Mouse (Mus musculus) hindlimb bud, embryonic 11.5 days (tissue): ENCODE measurements at regions not wholly inside any gene's neighbourhood (a gene's known extent, or its start where the extent isn't known, plus 50 kb on each side); places are given as distances from the start of the nearest gene placed in this dataset.

Source experiments
- DNase-seq: peaks from one replicate; pipeline ENCODE4 v3.0.0-alpha.2; 2012; ENCODE audit warnings: low read depth, low spot score; ENCODE audit errors: extremely low spot score

DNA sequence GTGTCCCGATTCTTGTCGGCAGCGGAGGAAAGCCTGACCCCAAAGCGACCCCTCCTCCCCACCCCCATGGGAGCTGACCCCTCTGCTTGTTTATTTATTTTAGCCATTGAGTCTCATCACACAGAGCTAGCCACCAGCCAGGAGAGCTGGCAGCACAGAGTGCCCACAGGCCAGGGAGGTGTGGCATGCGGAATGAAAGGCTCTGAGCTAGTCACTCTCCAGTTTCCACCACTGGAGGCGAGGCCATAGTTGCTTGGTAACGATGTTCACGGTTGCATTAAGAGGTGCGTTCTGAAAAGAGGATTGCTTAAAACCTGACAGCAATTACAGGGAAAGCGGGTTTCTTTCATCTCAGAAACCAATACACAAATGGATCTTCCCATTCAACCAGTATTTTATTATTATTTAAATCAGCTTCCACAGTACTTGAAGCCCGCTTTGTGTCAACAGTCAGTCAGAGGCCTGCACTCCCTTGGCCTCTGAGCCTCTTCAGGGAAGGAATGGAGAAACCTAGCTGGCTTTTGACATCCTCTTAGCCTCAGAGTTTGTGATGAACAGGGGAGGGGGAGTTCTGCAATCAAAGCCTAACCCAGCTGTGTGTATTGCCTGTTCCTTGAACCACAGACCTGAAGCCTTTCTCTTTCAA lies 134.8 kb upstream of the Cdh4 start:
- DNase-seq, result no peak

DNA sequence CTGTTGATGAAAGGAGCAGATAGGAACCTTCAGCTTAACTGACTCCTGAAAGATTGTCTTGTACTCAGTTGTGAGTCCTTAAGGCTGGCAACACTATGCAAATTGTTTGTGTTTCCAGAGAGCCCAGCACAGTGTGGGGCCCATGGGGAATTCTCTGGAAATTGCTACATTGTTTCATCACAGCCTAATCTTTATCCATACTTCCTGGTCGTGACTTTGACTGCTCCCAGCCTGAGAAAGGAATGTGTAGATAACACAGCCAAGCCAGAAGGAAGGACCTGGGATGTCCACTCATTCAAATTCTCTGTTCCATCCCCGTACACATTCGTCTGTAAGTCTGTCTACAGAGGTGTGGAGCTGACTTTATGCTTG lies 134.3 kb upstream of the Cdh4 start:
- DNase-seq, result no peak

DNA sequence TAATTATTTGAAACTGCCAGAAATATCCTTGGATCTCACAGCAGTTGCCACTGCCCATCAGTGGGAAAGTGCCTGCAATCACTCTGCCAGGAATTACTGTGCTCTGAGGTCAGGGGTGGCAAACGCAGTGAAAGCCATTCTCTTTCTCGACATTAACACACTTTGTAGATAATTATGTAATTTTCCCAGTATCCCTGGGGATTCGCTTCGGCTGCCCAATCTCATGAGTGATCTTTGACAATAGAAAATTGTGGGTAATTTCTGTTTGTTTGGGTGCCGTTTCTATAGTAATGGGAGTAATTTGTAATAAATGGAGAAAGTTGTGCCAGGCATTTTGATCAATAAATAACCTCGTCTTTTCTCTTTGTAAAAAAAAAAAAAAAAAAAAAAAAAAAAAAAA lies 124.2 kb upstream of the Cdh4 start:
- DNase-seq, result no peak

DNA sequence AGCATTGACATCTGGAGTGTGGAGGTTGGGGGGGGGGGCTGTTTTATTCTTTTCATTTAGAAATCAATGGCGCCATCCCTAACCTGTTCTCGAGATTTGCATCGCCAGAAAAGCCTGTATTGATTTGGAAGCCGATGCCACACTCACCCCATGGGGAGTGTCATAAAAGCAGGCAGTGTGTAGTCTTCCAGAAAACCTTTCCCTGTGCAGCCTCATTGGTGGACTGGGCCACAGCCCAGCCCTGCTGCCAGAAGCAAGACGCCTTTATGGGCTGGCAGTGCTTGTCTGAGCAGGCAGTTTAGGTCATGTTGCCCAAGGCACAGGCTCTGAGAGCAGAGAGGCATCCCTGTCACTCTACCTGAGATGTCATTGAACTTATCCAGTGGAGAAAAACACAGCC lies 117.0 kb upstream of the Cdh4 start:
- DNase-seq, result no peak

DNA sequence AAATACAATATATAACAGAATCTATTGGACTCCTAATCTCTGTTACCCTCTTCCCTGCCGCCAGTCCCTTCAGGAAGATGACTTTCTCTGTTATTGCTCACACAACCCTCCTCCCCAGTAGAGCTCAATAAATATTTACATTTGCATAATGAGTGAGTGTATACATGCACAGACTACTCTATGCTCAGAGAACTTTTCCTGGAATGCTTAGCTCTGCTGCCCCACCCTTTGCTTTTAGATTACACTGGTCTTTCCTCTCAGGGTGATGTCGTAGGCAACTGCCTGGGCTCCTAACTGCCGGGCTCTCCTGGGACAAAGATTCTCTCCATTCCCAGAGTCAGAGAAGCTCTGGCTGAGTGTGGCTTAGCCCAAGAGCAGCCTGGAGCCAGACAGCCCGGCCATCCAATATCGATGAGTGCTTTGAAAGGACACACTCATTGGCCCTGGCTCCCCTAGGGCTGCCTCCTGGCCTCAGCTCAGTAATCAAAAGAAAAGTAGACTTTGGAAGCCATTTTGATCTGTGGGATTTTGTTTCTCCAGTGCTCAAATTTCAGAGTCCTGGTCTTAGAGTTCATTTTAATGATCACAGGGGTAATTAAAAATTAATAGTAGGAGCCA lies 109.2 kb upstream of the Cdh4 start:
- no peak for DNase-seq

DNA sequence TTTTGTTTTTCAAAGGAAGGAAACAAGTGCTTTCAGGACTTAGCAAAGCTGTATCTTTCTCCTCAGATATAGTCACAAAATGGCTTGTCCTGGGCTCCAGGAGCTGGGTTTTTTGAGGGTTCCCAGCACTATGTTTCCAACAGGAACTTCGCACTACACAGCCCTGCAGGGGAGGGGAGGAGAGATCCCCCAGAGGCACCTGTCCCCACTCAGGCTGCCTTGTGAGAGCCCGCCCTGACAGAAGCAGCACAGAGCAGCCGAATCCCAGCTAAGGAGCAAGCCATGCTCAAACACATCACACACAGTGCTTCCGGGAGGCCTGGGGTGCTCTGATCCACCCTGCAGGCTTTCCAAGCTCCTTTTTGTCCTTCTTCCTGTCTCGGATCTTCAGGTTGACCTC lies 108.6 kb upstream of the Cdh4 start:
- no peak for DNase-seq

DNA sequence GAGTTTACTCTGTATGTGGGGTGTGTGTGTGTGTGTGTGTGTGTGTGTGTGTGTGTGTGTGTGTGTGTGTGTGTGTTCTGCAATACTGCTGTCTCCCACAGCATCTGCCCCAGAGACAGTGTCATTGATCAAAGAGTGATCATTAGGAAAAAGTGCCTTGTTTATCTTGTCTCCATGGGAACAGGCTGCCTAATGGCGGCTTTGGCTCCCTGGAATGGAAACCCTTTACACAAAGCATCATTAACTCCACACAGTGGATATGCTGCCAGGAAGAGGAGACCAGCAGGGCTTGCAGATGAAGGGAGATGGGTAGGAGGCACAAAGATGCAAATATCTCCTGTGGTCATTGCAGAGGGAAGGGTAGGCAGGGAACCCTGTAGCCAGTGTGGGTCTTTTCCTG lies 106.0 kb upstream of the Cdh4 start:
- no peak for DNase-seq

DNA sequence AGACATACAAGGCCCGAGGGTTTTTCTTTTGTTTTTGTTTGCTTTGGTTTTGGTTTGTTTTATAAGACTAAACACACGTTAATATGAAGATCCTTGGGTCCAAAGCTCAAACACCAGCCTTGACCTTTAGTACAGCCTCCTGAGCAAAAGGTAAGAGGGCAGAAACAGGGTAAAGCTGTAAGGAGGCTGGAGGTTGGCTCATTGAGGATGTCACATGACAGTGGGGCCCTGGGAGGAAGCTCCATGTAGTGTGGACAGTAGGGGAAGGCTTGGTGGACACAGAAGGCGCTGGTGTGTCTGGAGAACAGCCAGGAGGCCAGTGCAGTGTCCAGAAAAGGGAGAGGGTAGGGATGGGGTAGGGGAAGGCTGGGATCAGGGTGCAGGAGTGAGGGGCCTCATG lies 89.6 kb upstream of the Cdh4 start:
- no peak for DNase-seq

DNA sequence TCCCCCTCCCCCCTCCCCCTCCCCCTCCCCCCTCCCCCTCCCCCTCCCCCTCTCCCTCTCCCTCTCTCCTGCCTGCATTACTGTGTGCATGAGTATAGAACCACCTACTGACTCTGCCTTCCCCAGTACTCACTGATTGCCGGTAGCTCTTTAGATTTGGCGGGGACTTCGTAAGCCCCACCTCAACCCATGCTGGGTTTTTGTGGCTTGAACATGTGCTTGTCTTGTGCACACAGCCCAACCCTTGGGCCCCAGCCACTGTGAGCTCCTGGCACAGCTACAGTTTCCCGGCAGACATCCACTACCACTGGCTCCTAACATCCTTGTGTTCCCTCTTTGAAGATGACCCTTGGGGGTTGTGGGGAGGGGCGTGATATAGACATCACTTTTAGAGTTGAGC lies 87.4 kb upstream of the Cdh4 start:
- no peak for DNase-seq

DNA sequence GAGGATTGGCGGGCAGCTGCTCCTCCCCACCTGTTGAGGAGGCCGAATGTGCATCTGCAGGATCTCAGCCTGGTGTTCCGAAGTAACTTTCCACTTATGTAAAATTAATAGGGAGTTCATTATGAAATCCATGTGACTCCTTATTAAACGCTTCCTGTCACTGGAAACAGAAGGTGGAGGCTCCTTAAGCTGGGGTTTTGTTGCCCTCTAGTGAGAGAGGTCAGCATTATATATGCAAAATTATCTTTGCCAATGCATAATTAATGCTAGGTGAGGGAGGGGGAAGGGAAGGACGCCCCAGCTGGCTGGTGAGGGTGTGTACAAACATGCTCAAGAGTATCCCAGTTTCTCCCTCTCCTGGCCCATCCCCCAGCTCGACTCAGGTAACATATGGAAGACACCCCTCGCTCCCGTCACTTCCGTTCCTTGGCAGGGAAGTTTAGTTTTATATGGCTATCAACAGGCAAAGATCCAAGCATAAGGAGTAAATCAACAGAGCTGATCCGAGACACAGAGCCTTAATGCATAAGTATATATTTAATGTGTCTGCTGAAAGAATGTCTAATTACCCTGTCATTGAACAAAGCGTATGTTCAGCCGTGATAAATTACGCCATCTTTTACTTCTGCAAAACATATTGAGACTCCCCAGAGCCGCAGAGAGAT lies 71.2 kb upstream of the Cdh4 start:
- no peak for DNase-seq

DNA sequence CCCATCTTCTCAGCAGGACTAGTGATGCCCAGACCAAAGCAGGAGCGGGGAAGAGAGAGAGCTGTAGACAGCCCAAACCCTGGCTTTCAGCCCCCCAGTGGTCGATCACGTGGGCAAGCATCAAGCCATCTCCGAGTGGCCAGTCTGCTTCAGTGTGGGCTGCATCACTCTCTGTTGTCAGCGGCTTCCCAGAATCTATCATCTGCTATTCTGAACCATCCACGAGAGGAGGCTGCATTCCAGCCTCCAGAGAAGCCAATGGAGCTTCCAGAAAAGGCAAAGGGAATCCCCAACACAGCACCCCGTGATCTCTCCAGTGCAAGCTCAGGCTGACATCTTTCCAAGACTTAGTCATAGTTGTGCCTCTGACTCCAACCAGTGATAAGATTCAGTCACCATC lies 70.7 kb upstream of the Cdh4 start:
- DNase-seq, result no peak

DNA sequence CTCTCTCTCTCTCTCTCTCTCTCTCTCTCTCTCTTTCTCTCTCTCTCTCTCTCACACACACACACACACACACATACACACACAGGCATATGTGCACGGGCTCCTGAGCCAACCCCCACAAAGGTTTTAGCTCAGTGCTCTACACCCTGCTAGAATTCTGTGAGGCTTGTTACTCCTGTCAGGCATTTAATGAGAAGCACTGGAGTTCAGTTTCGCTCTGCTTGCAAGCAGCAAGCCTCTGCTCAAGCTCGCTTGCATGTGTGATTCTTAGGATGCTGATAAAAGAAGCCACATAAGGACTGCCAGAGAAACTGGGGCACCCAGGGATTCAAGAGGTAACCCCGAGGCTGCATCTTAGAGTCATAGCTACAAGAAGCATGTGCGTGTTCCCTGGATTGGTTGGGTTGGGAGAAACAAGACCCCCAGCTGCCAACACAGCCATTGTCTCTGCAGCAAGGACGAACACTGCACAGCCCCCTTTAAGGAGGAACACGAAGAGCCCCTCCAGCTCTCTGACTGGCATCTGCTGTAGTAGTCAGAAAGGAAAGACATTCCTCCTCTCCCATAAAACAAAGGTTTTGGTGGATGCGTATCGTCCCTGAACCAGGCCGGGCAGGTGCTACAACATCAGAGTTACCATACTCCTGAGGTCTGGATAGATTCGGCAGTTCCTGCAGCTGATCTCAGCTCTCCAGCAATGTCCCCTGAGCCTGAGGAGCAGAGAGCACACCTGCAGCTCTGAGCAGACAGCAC lies 62.4 kb upstream of the Cdh4 start:
- no peak for DNase-seq

DNA sequence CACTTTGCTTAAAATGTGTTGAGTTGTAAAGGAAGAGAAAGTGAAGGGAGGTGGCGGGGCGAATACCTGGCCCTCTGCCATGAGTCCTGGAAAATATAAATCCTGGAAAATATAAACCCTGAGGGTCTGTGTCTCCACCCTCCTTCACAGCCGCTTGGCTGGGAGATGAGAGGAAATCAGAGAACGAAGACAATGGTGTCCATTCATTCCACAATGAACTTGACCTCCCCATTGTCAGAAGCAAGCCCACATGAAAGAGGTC lies 61.9 kb upstream of the Cdh4 start:
- no peak for DNase-seq

DNA sequence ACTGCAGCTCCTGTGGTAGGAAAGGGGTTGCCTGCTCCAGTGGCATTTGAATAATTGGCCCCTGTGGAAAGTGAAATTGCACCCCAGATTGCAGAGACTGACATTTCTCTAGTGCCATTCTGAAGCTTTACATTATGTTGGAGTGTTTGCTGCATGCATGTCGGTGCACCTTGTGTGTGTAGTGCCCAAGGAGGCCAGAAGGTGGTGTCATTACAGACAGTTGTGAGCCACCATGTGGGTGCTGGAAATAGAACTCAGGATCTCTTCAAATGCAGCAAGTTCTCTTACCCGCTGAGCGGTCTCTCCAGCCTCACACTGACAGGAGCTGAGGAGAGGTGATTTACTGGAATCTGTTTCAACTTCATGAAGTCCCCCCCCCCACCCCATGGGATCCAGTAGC lies 60.3 kb upstream of the Cdh4 start:
- no peak for DNase-seq

DNA sequence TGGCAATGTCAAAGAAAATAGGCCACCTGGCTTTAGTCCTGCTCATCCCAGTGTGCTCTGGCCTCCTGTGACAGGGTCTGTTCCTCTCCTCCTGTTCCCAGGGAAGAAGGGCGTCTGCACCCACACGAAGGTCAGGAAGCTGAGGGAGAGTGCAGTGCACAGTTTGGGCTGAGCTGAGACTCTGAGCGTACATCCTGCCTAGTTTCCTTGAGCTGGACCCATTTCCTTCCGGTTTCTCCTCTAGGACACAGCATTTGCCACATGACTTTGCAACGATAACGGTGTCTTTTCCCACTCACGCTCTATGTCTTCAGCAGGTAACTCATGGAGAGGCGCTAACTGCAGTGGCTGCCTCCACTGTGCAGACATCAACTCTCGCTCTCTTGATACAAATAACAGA lies 59.6 kb upstream of the Cdh4 start:
- no peak for DNase-seq

DNA sequence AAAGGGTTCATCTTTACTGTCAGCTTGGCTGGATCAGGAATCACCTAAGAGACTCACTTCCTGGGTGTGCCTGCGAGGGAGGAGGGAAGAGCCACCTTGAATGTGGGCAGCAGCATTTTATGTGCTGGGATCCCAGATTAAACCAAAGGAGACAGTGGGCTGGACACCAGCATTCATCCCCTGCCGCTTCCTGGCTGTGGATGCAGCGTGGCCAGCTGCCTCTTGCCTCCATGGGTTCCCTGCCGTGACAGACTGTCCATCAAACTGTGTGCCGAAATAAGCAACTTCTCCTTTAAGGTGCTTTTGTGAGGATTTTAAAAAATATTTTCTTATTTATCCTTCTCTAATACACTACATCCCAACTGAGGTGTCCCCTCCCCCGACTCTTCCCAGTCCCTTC lies 55.4 kb upstream of the Cdh4 start:
- no peak for DNase-seq

DNA sequence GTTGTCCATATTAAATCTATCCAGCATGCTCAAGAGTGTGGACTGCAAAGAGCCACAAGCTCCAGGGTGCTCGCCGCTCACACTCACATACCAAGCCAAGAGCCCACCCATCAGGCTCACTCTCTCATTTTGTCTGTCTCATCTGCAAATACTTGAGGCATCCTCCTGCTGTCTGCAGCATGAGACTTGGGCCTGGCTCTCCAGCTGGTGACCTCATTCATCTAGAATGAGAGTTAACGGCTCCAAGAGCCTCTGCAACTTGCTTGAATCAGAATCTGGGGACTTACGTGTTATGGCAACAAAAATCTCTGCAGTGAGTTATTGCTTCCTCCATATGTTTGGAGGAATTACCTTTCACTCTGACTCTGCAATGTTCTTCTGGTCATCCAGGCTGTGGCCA lies 51.7 kb upstream of the Cdh4 start:
- DNase-seq, result no peak

DNA sequence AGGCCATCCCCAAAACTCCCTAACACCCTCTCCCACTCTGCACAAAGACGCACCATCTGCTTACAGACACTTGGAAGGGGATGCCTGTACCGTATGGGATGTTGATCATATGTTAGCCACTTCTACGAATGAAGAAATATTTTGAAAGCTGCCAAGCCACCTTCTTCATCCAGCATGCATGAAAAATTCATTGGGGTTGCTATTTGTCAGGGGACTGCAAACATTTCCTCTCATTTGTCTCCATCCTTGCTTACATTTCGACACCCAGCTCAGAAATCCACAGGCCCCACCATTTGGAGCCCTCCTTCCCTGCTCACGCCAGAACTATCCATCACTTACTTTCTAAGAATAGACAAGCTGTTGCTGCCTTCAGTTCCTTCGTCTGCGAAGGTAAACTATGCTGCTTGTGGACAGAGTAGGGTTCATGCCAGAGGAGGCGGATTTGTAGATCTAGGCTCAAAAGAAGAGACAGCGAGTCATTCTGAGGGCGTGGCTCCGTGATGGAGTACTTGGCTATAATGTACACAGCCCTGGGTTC lies 51.2 kb upstream of the Cdh4 start:
- DNase-seq, result no peak
